Mouse (Mus musculus) ES-Bruce4 (cell line): ENCODE results near the gene Gm42791.

Experiments used
- CTCF ChIP-seq: IDR thresholded peaks from one replicate; pipeline ENCODE4 v1.8.1; 2011; ENCODE audit warnings: low read depth, low read length
- EP300 ChIP-seq: IDR thresholded peaks from 2 replicates; pipeline ENCODE4 v1.6.1; 2011; ENCODE audit warnings: low read depth, low read length; ENCODE audit not compliant: insufficient read depth
- POLR2A ChIP-seq: IDR thresholded peaks from one replicate; pipeline ENCODE4 v1.8.1; 2011; ENCODE audit warnings: low read length; ENCODE audit not compliant: insufficient read depth

GRCm38 (mm10) chr5:148964251-148964650, 30.7 kb downstream of the Gm42791 start:
- TF ChIP-seq CTCF (no peak), EP300 (no peak), POLR2A (no peak)
